Mouse (Mus musculus) olfactory bulb, adult 2 months (tissue): ENCODE measurements around the gene Gm8126. TPM values are rescaled to one million over a fixed set of nuclear protein-coding genes. Genes with fewer than 3 reads are reported as not detected.
"Not testable (repeated sequence)": the region's sequence is repeated elsewhere in the genome, so short reads cannot be mapped to it uniquely, and the experiment has no call there.

Experiments
- H3K27ac ChIP-seq: fragments of 200-500 bp; 2 replicates; pipeline ENCODE4 v1.5.1; 2012; ENCODE audit warnings: low read depth, low read length; ENCODE audit not compliant: insufficient read depth
- H3K4me1 ChIP-seq: fragments of 200-500 bp; 2 replicates; pipeline ENCODE4 v1.6.1; 2012; ENCODE audit warnings: low read length; ENCODE audit not compliant: control insufficient read depth, insufficient read depth
- H3K4me3 ChIP-seq: fragments of 200-500 bp; 2 replicates; pipeline ENCODE4 v1.5.1; 2012; ENCODE audit warnings: mild to moderate bottlenecking, low read depth, low read length, moderate library complexity; ENCODE audit not compliant: insufficient read depth
- WGBS: fragments of 180-500 bp; shearing (Covaris S2); methylation state at CpG from one replicate; pipeline ENCODE4 v1.1.7; 2018; 5-methylcytosine and 5-hydroxymethylcytosine counted together
- polyA plus RNA-seq: library from polyadenylated mRNA; stranded (reverse); fragments of >200 nt; gene quantifications from 2 replicates; pipeline ENCODE4 v1.2.4, GENCODE M21; 2012; ENCODE audit warnings: low replicate concordance; ENCODE audit not compliant: missing spikeins, insufficient read depth, insufficient read length

Gm8126 gene
- polyA plus RNA-seq, 1 experiment = not detected

GRCm38 (mm10) chr14:43278681-43279080 is 20.2 kb downstream of the Gm8126 start:
- WGBS = 90% methylated on average over 3 of the region's 3 CpGs
- not testable (repeated sequence) for H3K27ac ChIP-seq, H3K4me1 ChIP-seq, H3K4me3 ChIP-seq

GRCm38 (mm10) chr14:43293503-43293902 is 35.1 kb downstream of the Gm8126 start, which contains the start of gene Gm8127:
TSS of gene Gm8127 (minus strand) at chr14:43293832.
- H3K4me3 ChIP-seq, H3K27ac ChIP-seq, H3K4me1 ChIP-seq: not testable (repeated sequence)
- 82% methylated on average over 3 of the region's 3 CpGs for WGBS

Other genes with a start within 250 kb of the Gm8126 start
- not detected in 2 replicates for gene Gm10376, start 243.0 kb upstream of the Gm8126 start, polyA plus RNA-seq
- not detected in 2 replicates for gene Gm8094, start 182.0 kb upstream of the Gm8126 start, polyA plus RNA-seq
- not detected in 2 replicates for gene Gm8104, start 158.0 kb upstream of the Gm8126 start, polyA plus RNA-seq
- gene Gm7233, start 78.8 kb upstream of the Gm8126 start, polyA plus RNA-seq = not detected in 2 replicates
- not detected in 2 replicates for gene Gm8122, start 23.3 kb upstream of the Gm8126 start, polyA plus RNA-seq
- not detected in 2 replicates for gene Gm9732, start 16.4 kb downstream of the Gm8126 start, polyA plus RNA-seq
- not detected in 2 replicates for gene Gm8127, start 35.2 kb downstream of the Gm8126 start, polyA plus RNA-seq
- not detected in 2 replicates for gene 1700001F09Rik, start 89.2 kb downstream of the Gm8126 start, polyA plus RNA-seq
- gene Gm8138, start 157.7 kb downstream of the Gm8126 start, polyA plus RNA-seq = not detected in 2 replicates